Mouse (Mus musculus) stomach, embryonic 16.5 days (tissue): ENCODE measurements at regions not wholly inside any gene's neighbourhood (a gene's known extent, or its start where the extent isn't known, plus 50 kb on each side); places are given as distances from the start of the nearest gene placed in this dataset.

ENCODE experiments used
- ATAC-seq: fragments of 200-750 bp; cut with Nextera tagmentation; 2 replicates; pipeline ENCODE4 v1.8.0; 2017; ENCODE audit warnings: moderate number of reproducible peaks, moderate TSS enrichment; ENCODE audit not compliant: insufficient read depth, low FRiP score
- H3K27ac ChIP-seq: fragments of 300-500 bp; sonication (generic); 2 replicates; pipeline ENCODE4 v1.5.1; 2014; ENCODE audit warnings: low read length
- H3K27me3 ChIP-seq: fragments of 300-500 bp; sonication (generic); 2 replicates; pipeline ENCODE4 v1.6.1; 2014; ENCODE audit warnings: low read length, control low read depth, mixed read lengths; ENCODE audit not compliant: control insufficient read depth, insufficient read depth
- H3K36me3 ChIP-seq: fragments of 300-500 bp; sonication (generic); 2 replicates; pipeline ENCODE4 v1.6.1; 2014; ENCODE audit warnings: low read length; ENCODE audit not compliant: control insufficient read depth, insufficient read depth
- H3K4me1 ChIP-seq: fragments of 300-500 bp; sonication (generic); 2 replicates; pipeline ENCODE4 v1.6.1; 2014; ENCODE audit warnings: low read length, control low read depth, mixed read lengths; ENCODE audit not compliant: control insufficient read depth, insufficient read depth
- H3K4me2 ChIP-seq: fragments of 300-500 bp; sonication (generic); 2 replicates; pipeline ENCODE4 v1.6.1; 2014; ENCODE audit warnings: low read depth, low read length, mixed read lengths
- H3K4me3 ChIP-seq: fragments of 300-500 bp; sonication (generic); replicated peaks from 2 replicates; pipeline ENCODE4 v1.5.1; 2014; ENCODE audit warnings: mild to moderate bottlenecking, low read length
- H3K9ac ChIP-seq: fragments of 300-500 bp; sonication (generic); 2 replicates; pipeline ENCODE4 v1.6.1; 2014; ENCODE audit warnings: low read length
- H3K9me3 ChIP-seq: fragments of 300-500 bp; sonication (generic); replicated peaks from 2 replicates; pipeline ENCODE4 v1.6.1; 2016; ENCODE audit warnings: low read length, control low read depth; ENCODE audit not compliant: control insufficient read depth
- WGBS: fragments of 180-500 bp; shearing (Covaris S2); extraction: QIAGEN DNeasy Blood & Tissue Kit; methylation state at CpG from one replicate; pipeline ENCODE4 v1.1.7; 2014; 5-methylcytosine and 5-hydroxymethylcytosine counted together

DNA sequence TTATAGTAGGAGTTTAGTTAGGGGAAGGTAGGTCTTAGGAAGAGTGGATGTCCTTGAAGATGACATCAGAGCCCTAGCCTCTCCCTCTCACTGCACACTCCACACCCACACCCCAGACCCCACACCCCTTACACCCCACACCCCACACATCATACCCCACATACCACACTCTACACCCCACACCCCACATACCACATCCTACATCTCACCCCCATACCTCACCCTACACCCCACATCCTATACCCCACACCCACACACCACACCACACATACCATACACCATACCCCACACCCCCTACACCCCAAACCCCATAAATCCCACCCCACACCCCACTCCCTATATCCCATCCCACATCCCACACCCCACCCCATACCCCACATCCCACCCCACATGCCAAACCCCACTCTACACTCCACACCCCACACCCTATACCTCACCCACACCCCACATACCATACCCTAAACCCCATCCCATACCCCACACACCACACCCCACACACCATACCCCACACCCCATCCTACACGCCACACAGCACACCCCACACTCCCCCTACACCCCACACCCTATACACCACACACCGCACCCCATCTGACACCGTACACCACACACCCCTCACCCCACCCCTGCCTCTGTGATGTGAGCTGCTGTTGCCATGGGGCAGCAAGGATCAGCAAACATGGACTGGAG lies 323.7 kb upstream of the G2e3 start:
- no peaks in the 10 kb centered on the region; the same call in 1 of the 2 replicates for H3K4me1 ChIP-seq
- no peaks in the 10 kb centered on the region for H3K36me3 ChIP-seq
- no peaks in the 10 kb centered on the region for H3K27me3 ChIP-seq
- H3K9ac ChIP-seq = no peak overlapping the region
- H3K9me3 ChIP-seq = no peaks in the 10 kb centered on the region
- 0 out of 2 replicates have a peak, but pooled peaks have one; percentile 62 for ATAC-seq
- no peak overlapping the region for H3K4me2 ChIP-seq
- H3K27ac ChIP-seq = no peak overlapping the region
- no peak overlapping the region for H3K4me3 ChIP-seq
- 77% methylated on average over 3 of the region's 3 CpGs for WGBS

DNA sequence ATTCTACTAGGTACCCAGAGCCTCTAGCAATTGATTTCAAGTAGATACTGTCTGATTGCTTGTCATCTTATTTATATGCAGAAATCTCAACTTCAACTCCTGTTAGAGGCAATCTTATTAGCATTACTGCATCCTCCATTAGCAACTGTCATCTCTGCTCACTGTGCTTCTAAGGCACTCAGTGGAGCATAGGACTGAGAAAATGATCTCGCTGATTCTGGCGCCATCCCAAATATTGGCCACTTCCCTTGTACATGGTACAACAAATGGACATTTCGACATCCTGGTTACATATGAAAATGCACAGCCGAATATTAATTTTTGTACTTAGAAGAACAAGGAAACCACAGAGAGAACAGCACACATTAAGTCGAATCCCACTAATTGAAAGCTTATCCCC lies 329.7 kb upstream of the G2e3 start:
- WGBS = 88% methylated on average over 5 of the region's 5 CpGs
- H3K4me1 ChIP-seq = no peaks in the 10 kb centered on the region
- no peaks in the 10 kb centered on the region for H3K9me3 ChIP-seq

DNA sequence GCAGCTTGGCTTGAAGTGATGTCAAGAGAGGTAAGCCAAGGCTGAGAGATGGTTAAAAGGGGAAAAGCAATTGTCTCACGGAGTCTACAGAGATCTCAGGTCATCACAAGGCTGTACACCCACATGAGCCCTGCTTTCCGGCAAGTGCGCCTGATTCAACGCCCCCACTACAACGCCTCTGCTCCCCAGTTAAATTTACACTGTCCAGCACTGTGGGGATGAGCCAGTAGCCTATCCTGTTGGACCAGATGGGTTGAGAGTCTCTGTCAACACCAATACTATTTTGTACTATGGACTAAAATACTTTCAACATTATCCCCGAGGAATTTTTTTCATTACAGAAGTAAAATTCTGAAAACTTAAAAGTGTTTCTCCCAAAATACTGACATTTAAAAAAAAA lies 331.8 kb upstream of the G2e3 start:
- WGBS = 87% methylated on average over 6 of the region's 6 CpGs
- no peak overlapping the region for H3K27ac ChIP-seq
- no peaks in the 10 kb centered on the region for H3K4me1 ChIP-seq
- no peaks in the 10 kb centered on the region for H3K27me3 ChIP-seq
- H3K4me3 ChIP-seq = no peak overlapping the region
- no peaks in the 10 kb centered on the region for H3K9me3 ChIP-seq
- no peak overlapping the region for H3K9ac ChIP-seq
- ATAC-seq = no peak
- no peaks in the 10 kb centered on the region for H3K36me3 ChIP-seq
- no peak overlapping the region for H3K4me2 ChIP-seq

More for the DNA sequence above, 329.7 kb upstream of the G2e3 start:
- Histone ChIP-seq H3K36me3 (no peaks in the 10 kb centered on the region), H3K4me3 (no peak overlapping the region), H3K9ac (no peak overlapping the region), H3K27ac (no peak overlapping the region), H3K27me3 (no peaks in the 10 kb centered on the region), H3K4me2 (no peak overlapping the region)
- ATAC-seq = no peak

DNA sequence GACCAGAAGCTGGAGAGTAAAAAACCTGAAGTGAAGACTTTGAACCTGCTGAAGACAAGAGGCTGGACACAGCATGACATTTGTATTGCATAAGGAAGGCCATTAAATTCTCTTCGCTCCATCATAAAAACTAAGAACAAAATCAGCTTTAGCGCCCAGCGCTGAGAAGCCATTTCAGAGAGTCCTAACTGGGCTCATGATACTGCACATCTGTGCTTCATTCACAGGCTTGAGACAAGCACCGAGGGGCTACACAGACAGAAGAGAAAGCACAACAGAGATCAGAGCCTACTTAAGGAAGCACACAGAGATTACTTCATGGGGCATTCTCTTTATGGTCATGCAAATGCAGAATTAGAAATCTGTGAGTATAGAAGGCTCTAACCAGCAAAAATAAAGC lies 338.2 kb upstream of the G2e3 start:
- Histone ChIP-seq H3K4me1 (no peaks in the 10 kb centered on the region), H3K36me3 (no peaks in the 10 kb centered on the region), H3K4me3 (no peak overlapping the region), H3K27ac (no peak overlapping the region), H3K9me3 (no peaks in the 10 kb centered on the region), H3K27me3 (no peaks in the 10 kb centered on the region), H3K4me2 (no peak overlapping the region), H3K9ac (no peak overlapping the region)
- ATAC-seq = no peak
- 93% methylated on average over 4 of the region's 4 CpGs for WGBS

DNA sequence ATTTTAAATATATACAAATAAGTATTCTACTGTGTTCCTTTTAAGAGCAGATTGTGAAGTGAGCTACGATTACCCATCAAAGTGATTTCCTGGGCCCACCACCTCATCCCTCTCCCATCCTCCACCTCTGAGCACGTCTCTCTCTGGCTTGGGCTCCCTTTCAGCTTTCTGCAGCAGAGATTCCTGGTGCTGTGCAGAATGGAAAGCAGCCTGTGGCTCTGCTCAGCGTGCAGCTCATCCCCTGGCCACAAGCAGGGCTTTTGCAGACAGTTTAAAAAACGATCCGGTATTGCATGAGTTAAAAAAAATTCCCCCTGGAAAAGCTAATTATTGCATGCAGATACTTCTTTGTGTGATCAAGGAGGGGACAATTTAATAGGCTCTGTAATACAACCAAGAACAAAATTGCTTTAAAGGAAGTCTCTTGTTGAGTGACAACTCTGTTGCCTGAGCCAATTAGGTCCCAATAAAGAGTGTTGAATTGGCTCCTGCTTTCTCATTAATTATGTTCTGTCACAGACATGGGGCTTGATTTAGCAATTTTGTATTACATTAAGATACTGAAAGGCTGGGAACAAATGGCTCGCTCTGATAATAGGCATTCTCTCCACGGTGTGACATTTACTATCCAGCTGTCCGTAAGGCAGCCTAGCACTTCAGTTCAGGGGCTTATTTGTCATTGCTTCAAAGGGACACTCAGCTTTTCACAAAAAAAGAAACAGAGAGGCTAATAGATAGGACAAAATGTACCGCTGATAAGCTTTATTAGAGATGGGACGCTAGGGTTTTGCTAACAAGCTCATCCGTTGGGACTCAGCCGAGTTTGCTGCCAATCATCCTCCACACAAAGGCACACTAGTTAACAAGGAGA lies 345.9 kb upstream of the G2e3 start:
- H3K4me2 ChIP-seq = no peak overlapping the region
- WGBS = 43% methylated on average over 12 of the region's 12 CpGs
- no peak for ATAC-seq
- peaks cover 7% of the 10 kb centered on the region; the same call in 1 of the 2 replicates for H3K4me1 ChIP-seq
- H3K4me3 ChIP-seq = no peak overlapping the region
- H3K9me3 ChIP-seq = no peaks in the 10 kb centered on the region
- no peaks in the 10 kb centered on the region for H3K36me3 ChIP-seq
- H3K9ac ChIP-seq = no peak overlapping the region
- no peaks in the 10 kb centered on the region for H3K27me3 ChIP-seq
- no peak overlapping the region for H3K27ac ChIP-seq

DNA sequence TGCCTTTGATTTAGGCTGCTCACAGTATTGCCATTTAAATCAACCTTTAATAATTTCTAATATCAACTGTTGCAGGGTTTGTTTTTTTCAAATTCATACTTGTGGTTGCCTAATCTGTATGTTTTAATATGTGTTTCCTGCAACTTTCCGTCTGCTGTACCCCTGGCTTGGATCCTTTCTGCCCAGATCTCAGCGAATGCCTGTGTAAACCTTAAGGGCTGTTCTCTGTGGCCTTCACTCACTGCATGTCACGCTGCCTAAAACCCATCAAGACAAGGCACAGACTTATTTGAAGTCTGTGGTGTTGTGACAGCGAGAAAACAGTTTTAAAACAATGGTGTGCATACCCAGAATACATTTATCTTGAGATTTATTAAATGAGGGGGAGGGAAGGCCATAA lies 346.8 kb upstream of the G2e3 start:
- Histone ChIP-seq H3K27ac (peak overlapping the region; percentile 53), H3K9ac (no peak overlapping the region), H3K9me3 (no peaks in the 10 kb centered on the region), H3K4me2 (no peak overlapping the region), H3K36me3 (no peaks in the 10 kb centered on the region), H3K27me3 (no peaks in the 10 kb centered on the region), H3K4me3 (no peak overlapping the region), H3K4me1 (peaks cover 7% of the 10 kb centered on the region; the same call in 1 of the 2 replicates)
- WGBS = 40% methylated on average over 4 of the region's 4 CpGs
- ATAC-seq = no peak

DNA sequence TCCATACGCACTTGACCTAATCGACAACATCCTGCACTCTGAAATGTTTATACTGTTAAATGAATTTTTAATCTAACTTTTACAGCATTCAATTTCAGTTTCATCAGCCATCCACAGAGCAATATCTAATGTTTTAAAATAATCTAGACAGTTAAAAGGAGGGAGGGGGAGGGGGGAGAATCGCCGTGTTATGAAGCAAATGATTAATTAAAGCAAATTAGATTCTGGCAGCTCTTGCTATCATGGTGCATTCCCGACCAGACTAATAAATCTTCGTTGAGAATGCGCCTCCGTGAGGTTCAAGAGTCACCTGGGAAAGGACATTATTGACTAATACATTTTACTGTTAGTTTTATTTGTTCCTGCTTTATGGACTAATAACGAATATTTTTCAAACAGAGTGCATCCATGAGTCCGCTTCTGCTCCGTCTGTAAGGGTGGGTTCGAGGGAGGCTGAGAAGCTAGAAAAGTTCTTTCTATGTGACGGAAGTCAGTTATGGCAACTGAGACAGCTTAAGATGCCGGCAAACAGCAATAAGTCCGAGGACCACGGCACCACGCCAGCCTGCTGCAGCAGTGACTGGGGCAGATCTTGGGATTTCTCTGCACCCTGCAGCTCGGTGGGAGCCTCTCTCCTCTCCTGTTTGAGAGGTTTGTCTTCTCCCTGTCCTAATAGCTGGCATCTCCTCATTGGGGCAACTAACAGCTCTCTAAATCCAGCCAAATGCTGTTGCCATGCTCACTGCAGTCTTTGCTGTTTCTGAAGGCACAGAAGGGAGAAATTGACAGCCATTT lies 347.4 kb upstream of the G2e3 start:
- H3K27me3 ChIP-seq = no peaks in the 10 kb centered on the region
- H3K36me3 ChIP-seq = no peaks in the 10 kb centered on the region
- H3K9me3 ChIP-seq = no peaks in the 10 kb centered on the region
- H3K4me3 ChIP-seq = no peak overlapping the region
- H3K9ac ChIP-seq = no peak overlapping the region
- 35% methylated on average over 18 of the region's 18 CpGs for WGBS
- peak overlapping the region; percentile 53 for H3K27ac ChIP-seq
- ATAC-seq = no peak
- peaks cover 7% of the 10 kb centered on the region; the same call in 1 of the 2 replicates for H3K4me1 ChIP-seq
- H3K4me2 ChIP-seq = peak overlapping the region; percentile 28

DNA sequence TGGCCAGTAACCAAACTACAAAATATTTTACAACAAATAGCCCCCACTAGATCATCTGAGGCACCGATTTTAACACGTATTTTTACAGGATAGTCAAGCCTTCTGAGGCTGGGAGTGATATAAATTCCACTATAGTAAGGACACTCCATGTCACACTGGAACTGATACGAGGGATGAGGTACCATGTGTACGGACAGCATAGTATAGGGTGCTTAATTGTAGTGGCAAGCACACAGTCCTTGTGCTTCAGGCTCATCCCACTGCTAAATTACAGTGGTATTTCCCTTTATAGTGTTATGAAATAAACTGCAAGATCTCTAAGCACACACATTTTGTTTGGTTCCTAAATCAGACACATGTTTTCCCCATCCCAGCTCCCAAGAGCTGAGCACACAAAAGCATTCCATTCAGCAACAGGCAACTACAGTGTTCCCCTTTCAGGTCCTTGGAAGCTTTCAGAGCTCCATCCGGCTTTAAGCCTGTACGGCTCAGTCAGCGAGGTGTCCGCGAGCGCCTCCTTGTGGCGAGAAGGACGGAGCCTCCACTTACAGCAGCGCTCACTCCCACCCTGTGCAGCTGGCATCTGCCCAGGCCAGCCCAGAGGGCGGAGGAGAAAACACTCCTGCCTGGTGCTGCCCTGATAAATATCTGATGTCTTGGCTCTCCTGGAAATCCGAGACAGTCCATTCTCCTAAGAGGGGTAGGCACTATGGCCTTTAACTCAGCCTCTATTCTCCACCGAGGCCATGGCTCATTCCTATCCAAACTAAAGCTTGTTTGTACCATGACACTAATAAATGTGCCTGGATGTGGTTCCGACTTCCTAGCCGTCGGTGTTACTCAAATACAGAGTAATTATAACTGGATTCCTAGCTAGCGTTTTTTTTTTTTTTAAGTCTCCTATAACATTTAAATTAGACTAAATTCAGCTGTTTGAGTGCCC lies 348.3 kb upstream of the G2e3 start:
- H3K4me2 ChIP-seq = peak overlapping the region; percentile 32; the same call in 1 of the 2 replicates
- peak; percentile 90 for ATAC-seq
- no peaks in the 10 kb centered on the region for H3K36me3 ChIP-seq
- no peak overlapping the region for H3K9ac ChIP-seq
- peak overlapping the region; percentile 26; the same call in 1 of the 2 replicates for H3K27ac ChIP-seq
- WGBS = 22% methylated on average over 20 of the region's 20 CpGs
- no peaks in the 10 kb centered on the region for H3K9me3 ChIP-seq
- H3K27me3 ChIP-seq = no peaks in the 10 kb centered on the region
- H3K4me1 ChIP-seq = peaks cover 7% of the 10 kb centered on the region; the same call in 1 of the 2 replicates
- peak overlapping the region; percentile 12; the same call in 1 of the 2 replicates for H3K4me3 ChIP-seq
